Mouse (Mus musculus) right cerebral cortex, postnatal 10 days (tissue): ENCODE results near the gene Ccn6.
A peak's percentile ranks its signal among the peaks of the same experiment; 100 is the strongest.
"Not testable (repeated sequence)": the region's sequence is repeated elsewhere in the genome, so short reads cannot be mapped to it uniquely, and the experiment has no call there.

Source experiments
- DNase-seq, 2 experiments: peaks; one replicate each; pipeline ENCODE4 v3.0.0; 2021; ENCODE audit warnings: low spot score in 2 of 2

The Ccn6 gene

GRCm38 (mm10) chr10:39163694-39164093, at the start of gene Ccn6:
Gene Ccn6, minus strand, starts transcription at chr10:39163794.
- no peak for DNase-seq

GRCm38 (mm10) chr10:39210031-39210430, 46.4 kb upstream of the Ccn6 start:
- no peak for DNase-seq

DNA sequence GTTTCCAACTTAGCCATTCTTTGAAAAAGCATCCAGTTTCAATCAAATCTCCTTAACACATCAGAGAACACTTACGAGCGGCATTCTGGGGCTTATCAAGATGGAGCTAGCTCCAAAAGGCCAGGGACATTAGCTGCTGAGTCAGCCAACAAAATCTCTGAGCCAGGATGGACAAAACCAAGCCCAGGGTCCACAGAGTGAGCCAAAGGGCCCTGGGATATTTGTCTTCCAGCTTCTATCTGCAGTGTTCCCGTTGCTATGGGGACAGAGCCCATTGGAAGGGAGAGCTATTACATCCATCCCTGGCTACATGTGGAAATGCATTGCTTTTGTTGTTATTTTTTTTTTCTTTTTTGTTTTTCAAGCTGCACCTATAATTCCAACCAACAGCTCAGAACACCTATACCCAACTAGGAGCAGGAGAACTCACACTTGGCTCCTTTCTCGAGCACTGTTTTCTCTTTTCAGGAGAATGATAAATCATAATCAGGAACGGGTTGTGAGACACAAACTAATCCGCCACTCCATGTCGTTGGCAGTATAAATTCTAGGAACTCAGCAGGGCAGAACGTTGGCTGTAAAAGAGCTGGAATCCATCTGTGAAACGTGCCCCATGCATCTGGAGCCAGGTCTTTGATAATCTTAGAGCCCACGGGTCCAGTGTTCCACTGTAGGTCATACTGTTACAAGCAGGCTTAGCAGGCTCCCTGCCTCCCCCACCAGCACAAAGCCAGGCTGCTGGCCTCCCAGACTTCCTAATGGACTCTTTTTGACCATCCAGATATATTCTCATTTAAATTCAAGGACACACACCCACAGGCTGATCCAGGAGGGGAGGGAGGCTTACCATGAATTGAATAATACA, 45.8 kb upstream of the Ccn6 start:
- DNase-seq = peak; percentile 66 to 70

DNA sequence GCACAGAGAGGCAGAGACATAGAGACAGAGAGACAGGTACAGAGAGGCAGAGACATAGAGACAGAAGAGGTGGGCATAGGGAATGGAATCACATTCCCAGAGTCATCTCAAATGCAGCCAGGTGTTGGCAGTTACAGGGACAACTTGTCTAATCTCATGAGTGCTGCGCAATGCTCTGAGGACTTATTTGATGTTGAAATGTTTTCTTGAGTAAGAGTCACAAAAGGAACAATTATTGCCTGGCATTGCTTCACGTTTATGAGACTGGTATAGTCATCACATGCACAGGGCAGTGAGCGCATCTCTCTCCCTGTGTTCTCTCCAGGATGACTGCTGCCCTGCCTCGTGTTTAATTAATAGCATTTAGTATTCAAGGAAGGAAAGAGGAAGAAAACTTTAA, 45.1 kb upstream of the Ccn6 start:
- DNase-seq = no peak

GRCm38 (mm10) chr10:39207310-39207855, 43.8 kb upstream of the Ccn6 start:
- no peak for DNase-seq

- no peak for DNase-seq
Observed at GRCm38 (mm10) chr10:39202490-39202889, 38.9 kb upstream of the Ccn6 start.

DNA sequence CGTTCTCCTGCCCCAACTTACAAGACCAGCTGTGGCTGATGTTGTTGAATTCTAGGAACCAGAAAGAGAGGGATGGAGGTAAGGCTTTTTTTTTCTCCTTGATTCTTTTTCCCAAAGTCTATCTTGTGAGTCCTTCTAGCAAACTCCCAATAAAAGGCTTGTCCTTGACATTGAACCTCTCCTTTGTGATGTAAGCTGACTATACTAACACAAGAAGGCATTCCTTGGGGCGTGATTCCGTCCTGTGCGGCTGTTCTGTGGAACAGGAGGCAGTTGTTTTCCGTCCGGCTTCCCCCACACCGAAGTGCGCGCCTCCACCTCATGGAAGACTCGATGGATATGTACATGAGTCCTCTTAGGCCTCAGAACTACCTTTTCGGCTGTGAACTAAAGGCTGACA, 34.6 kb upstream of the Ccn6 start:
- not testable (repeated sequence) for DNase-seq

DNA sequence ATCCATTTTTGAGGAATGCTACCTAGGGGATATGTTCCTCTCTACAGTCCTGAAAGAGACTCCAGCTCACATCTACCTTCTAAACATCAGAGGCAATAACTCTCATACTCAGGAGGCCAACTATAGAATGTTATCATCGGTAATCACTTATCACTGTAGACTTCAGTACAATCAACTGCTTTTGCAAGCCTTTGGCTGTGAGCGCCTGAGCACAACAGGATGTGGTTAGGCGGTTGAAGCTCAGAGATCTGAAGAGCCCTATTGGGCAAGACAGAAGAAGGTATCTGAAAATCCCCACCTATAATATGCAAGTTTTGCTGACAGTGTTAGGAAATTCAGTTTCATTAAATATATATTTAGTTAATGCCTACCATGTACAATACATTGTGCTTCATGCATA, 29.1 kb upstream of the Ccn6 start:
- no peak for DNase-seq

DNA sequence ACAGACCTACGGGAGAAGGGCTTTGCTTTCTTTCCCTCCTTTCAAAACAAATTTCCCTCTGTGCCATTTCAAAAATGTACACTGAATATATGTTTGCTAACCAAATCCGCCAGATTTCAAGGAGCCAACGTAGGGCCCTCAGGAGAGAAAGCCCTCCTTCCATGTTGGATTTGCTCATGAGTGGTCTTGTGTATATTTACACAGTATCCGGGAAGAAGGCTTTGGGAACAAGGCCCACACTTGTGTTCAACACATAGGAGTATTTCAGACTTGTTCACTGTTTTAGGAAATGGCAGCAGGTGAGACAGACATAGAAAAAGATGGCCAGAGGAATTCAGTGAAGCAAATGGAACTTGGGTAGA, 21.9 kb upstream of the Ccn6 start:
- DNase-seq = no peak

DNA sequence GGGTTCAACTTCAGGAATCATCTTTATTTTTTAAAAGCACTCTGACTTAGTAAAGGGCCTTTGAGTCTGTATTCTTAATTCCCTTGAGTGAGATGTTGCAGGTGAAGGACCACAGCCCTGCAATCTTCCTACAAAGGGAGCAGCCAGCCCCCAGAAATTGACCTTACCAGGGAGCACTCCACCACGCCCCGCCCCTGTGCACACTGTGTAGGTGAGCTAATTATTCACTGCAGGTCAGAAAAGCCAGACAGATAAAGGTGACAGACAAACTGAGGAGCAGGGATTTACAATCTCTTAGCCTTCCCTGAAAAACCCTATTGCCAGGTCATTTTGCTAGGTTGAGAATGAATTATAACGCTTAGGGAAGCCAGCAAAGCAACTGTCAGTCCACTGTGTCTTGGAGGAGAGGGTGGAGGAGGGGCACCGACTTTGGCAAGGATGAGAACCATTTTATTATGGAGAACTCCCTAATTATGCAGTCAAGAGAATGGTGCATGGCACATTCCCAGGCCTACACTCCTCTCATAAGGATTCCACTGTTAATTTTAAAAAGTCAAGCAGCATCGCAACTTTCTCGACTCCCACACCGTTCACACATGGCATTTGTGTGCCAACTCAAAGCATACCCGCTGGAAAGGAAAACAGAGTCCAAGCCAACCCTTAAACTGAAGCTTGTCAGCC, 21.4 kb upstream of the Ccn6 start:
- DNase-seq = peak; percentile 82 to 87

DNA sequence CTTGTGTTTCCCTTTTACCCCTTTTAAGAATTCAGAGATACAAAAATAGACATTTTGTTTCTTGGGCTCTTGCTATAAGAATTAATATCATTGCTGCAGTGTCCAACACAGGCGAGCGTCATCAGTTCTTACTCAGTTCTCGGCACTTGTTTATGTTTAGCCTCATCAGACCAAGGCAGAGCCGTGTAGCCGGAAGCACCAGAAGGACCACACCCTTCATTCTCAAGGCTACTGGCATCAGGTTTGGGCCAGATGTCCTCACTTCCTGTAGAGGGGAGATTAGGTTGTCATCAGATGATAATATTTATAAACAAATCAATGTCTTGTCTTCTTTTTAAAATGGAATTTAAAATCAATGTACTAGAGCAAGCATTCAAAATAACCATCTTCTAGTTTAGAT, 13.4 kb upstream of the Ccn6 start:
- no peak for DNase-seq

DNA sequence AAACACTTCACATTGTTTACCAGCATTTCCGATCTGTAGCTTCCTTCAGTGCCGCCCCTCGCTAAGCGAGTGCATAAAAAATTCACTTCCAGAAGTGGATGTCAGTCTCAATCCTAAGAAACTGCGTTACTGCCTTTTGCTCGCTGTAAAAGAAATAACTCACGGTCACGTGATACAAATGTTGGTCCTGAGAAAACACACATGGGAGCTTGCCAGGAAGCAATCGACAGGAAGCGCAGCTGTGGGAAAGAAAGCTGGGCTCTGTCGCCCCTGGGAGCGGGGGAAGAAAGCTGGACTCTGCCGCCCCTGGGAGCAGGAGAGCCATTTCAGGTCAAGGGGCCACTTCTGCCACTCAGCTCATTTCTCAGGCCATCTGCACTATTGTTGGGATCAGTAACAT, 9.5 kb upstream of the Ccn6 start:
- DNase-seq = peak; percentile 62 to 76

GRCm38 (mm10) chr10:39172540-39172931, 8.9 kb upstream of the Ccn6 start:
- DNase-seq = no peak

DNA sequence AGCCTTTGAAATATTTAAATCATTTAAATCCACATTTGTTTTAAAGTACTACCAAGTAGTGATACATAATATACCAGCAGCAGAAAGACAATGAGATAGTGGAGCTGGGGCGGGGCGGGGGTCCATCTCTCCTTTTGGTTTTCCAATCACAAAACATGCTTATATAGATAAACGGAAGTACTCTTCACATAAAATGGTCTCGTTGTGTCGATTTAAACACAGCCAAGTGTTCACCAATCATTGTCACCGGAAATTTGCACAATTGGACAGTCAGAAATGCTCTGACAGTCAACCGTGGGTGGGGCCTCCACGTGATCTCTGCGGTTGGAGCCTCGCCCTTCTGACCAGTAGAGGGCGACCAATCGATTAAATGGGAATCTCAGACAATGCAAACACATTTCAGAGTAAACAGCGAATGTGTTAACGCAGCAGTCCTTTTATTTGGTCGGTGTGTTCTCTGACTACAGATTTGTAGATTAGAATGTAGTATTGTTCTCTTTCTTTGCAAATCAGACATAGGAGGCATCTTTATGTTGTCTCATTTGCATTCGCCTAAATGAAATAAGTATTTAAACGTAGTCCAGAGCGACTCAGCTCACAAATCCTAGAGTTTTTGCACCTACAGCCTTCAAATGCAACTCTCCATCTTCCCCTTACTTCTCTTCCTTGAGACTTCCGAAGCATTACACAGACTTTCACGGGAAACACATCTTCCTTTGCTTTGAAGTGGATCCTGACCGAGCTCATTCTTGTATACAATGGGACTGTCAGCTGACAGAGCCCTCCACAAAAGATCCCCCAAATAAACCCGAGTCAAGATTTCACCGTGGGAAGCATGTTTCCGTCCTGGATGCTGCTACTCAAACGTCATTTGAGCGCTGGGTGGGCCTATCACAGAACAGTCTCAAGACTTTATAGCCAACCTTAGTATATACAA, 8.3 kb upstream of the Ccn6 start:
- DNase-seq = peak; percentile 95

DNA sequence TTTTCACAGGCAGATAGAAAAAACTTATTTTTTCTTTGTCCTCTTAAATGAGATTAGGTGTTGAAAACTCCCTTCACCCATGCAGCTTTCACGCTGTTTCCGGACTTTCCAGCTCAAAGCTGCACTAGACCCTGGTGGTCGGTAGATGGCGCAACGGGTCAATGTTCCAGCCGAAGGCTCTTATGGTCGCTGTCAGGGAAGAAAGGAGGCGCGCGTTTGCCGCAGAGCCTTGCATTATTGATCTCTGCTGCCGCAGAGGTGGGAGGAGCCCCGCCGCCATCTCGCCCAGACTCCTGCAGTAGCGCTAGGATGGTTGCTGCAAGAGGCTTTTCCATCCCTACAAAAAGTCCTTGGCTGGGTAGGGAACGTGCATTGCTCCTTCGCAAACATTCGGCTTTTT, 7.5 kb upstream of the Ccn6 start:
- peak; percentile 96 for DNase-seq

DNA sequence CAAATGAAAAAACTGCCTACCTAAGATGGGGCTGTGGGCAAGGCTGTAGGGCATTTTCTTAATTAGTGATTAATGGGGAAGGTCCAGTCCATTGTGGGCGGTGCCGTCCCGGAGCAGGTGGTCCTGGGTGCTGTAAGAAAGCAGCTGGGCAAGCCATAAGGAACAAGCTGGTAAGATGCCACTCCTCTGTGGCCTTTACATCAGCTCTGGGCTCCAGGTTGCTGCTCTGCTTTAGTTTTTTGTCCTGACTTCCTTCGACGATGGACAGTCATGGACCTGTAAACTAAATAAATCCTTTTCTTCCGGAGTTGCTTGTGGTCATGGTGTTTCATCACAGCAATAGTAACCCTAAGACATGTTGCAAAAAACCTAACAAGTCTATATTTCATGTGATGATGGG, 7.1 kb upstream of the Ccn6 start:
- peak in 1 of 2 experiments; percentile 29 for DNase-seq

GRCm38 (mm10) chr10:39170181-39170580, 6.6 kb upstream of the Ccn6 start:
- peak; percentile 76 to 85 for DNase-seq

DNA sequence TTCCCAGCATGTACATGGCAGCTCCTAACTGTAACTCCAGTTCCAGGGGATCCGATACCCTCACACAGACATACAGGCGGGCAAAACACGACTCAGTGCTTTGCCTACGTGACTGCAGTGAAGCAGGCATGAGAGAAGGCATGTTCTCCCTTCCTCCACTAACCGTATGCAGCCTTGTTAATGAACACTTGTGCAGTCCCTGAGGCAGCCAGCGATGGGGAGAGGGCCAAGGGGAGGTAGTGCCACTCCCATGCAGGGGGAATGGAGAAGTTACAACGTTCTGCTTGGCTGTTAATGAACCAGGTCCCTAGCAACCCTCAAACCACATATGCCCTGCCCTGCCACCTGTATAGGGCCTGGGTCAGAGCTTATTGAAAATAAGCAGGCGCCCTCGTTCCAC, 6.0 kb upstream of the Ccn6 start:
- DNase-seq = no peak

DNA sequence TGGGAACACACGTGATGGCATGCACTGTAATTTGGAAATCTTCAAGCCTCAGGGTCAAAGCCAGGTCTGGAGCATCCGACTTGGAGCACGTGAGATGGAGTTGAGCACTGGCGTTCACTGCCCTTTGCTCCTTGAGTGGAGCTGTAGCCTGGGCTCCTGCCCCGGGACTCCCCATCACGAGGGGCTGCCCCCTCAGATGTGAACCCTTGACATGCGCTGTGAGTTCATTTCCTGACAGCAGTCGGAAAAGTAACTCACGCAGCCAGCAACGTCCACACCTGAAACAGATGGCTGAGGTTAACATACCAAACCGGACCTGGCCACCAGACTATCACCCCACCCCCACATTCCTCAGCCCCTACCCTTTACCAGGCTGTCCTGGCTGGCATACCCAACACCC, 4.0 kb upstream of the Ccn6 start:
- no peak for DNase-seq

DNA sequence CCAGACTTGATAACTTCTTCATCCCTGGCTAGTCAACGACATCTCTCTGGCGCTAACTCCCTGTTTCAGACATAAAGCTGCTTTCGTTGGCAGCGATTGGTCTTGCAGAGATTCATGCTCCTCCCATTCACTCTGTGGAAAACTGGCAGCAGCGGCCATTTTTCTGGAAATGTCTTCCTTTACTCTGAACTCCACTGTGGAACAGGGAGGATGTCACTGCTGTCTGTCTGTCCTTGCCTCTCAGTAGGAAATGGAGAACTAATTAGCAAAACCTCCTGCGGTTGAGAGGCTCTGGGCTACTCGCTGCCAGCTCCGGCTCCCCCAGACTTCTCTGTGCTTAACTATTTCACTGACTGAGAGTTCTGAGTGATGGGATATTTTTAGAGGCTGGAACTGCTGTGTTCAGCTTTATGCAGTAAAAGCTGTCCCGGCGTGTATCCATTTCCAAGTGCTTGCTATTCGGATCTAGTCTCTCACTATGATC, 2.1 kb upstream of the Ccn6 start:
- peak; percentile 78 to 86 for DNase-seq

GRCm38 (mm10) chr10:39162666-39163484, 719 bp downstream of the Ccn6 start:
- no peak for DNase-seq
